Mouse (Mus musculus) hindbrain, embryonic 15.5 days (tissue): ENCODE data around the gene Nfia. TPM values are rescaled to one million over a fixed set of nuclear protein-coding genes. Genes with fewer than 3 reads are reported as not detected.

Experiments
- ATAC-seq: fragments of 200-750 bp; cut with Nextera tagmentation; 2 replicates; pipeline ENCODE4 v1.8.0; 2017; ENCODE audit warnings: low read depth, moderate number of reproducible peaks, moderate TSS enrichment; ENCODE audit not compliant: low FRiP score
- H3K27ac ChIP-seq: fragments of 300-500 bp; sonication (generic); replicated peaks from 2 replicates; pipeline ENCODE4 v1.5.1; 2015; ENCODE audit warnings: mild to moderate bottlenecking, inconsistent platforms
- H3K27me3 ChIP-seq: fragments of 300-500 bp; sonication (generic); 2 replicates; pipeline ENCODE4 v1.6.1; 2015; ENCODE audit warnings: control low read depth, inconsistent platforms
- H3K36me3 ChIP-seq: fragments of 300-500 bp; sonication (generic); 2 replicates; pipeline ENCODE4 v1.6.1; 2015; ENCODE audit warnings: control low read depth, inconsistent platforms
- H3K4me1 ChIP-seq: fragments of 300-500 bp; sonication (generic); replicated peaks from 2 replicates; pipeline ENCODE4 v1.6.1; 2015; ENCODE audit warnings: control low read depth, inconsistent platforms
- H3K4me2 ChIP-seq: fragments of 300-500 bp; sonication (generic); 2 replicates; pipeline ENCODE4 v1.6.1; 2015; ENCODE audit warnings: moderate library complexity, mild to moderate bottlenecking, inconsistent platforms
- H3K4me3 ChIP-seq: fragments of 300-500 bp; sonication (generic); 2 replicates; pipeline ENCODE4 v1.5.1; 2015; ENCODE audit warnings: mild to moderate bottlenecking, inconsistent platforms
- H3K9ac ChIP-seq: fragments of 300-500 bp; sonication (generic); 2 replicates; pipeline ENCODE4 v1.6.1; 2015; ENCODE audit warnings: inconsistent platforms
- H3K9me3 ChIP-seq: fragments of 300-500 bp; sonication (generic); 2 replicates; pipeline ENCODE4 v1.6.1; 2016; ENCODE audit warnings: control low read depth, inconsistent platforms
- WGBS: fragments of 180-500 bp; shearing (Covaris S2); methylation state at CpG from one replicate; pipeline ENCODE4 v1.1.7; 2015; 5-methylcytosine and 5-hydroxymethylcytosine counted together
- polyA plus RNA-seq: library from polyadenylated mRNA; unstranded; fragments of >200 nt; fragmentation: Nextera tagmentation; extraction: Ambion mirVana; gene quantifications from 2 replicates; pipeline ENCODE4 v1.2.1, GENCODE M21; 2015

Gene Nfia
- polyA plus RNA-seq, 1 experiment from 2014 or later, result 47.1 TPM

DNA sequence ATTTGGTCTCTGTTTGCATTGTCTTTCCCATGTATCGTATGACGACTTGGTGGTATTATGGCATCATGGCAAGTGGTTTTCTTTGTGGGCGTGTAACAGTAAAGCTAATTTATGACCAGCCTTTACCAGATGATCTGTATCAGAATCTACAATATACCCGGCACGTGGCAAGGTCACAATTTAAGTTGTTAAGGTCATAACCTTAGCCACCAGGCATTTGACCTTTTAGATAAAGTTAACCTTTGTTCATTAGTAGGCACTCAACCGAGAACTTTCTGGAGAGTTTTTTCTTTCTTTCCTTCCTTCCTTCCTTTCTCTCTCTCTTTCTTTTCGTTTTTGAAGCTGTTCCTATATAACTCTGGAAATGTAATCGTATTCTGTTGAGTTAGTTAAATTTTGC lies 14.0 kb downstream of the Nfia start:
- Histone ChIP-seq H3K4me2 (no peak overlapping the region), H3K4me3 (no peak overlapping the region)
- ATAC-seq, result no peak

GRCm38 (mm10) chr4:97787515-97787914 lies 15.0 kb downstream of the Nfia start:
- H3K27ac ChIP-seq, result no peak overlapping the region
- ATAC-seq, result no peak

More for the DNA sequence above, 14.0 kb downstream of the Nfia start:
- Histone ChIP-seq H3K4me1 (peaks cover 8% of the 10 kb centered on the region), H3K27ac (no peak overlapping the region), H3K9me3 (no peaks in the 10 kb centered on the region), H3K9ac (no peak overlapping the region), H3K36me3 (no peaks in the 10 kb centered on the region), H3K27me3 (no peaks in the 10 kb centered on the region)
- 57% methylated on average over 8 of the region's 8 CpGs for WGBS

DNA sequence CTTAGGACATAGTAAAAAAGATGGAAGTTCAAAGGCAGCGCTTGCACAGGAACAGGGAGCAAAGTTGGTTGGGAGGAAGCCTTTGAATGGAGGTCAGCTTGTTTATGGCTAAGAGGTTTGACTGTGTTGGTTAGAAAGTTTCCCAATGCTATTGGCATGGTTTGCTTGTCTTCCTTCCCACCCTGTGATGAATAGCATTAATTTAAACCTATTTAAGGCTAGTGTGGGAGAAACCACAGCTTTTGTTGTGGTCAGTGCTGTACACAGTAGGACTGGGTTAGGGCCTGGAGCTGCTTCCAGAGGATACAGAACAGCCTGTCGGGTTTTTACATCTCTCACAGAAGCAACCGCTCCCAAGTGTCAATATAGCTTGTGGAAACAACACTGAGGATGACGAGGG lies 16.0 kb downstream of the Nfia start:
- no peaks in the 10 kb centered on the region for H3K9me3 ChIP-seq
- peaks cover 12% of the 10 kb centered on the region for H3K4me1 ChIP-seq
- no peaks in the 10 kb centered on the region for H3K36me3 ChIP-seq
- H3K27me3 ChIP-seq, result no peaks in the 10 kb centered on the region
- H3K27ac ChIP-seq, result peak overlapping the region; percentile 51; the same call in 1 of the 2 replicates
- no peak overlapping the region for H3K4me3 ChIP-seq
- peak overlapping the region; percentile 6; the same call in 1 of the 2 replicates for H3K4me2 ChIP-seq
- ATAC-seq, result peak; percentile 59; the same call in 1 of the 2 replicates
- WGBS, result 48% methylated on average over 4 of the region's 4 CpGs
- H3K9ac ChIP-seq, result no peak overlapping the region

More at GRCm38 (mm10) chr4:97787515-97787914, 15.0 kb downstream of the Nfia start:
- Histone ChIP-seq H3K9me3 (no peaks in the 10 kb centered on the region), H3K4me2 (no peak overlapping the region), H3K36me3 (no peaks in the 10 kb centered on the region), H3K4me3 (no peak overlapping the region), H3K27me3 (no peaks in the 10 kb centered on the region), H3K4me1 (peaks cover 8% of the 10 kb centered on the region), H3K9ac (no peak overlapping the region)
- WGBS, result 62% methylated on average over 3 of the region's 3 CpGs

DNA sequence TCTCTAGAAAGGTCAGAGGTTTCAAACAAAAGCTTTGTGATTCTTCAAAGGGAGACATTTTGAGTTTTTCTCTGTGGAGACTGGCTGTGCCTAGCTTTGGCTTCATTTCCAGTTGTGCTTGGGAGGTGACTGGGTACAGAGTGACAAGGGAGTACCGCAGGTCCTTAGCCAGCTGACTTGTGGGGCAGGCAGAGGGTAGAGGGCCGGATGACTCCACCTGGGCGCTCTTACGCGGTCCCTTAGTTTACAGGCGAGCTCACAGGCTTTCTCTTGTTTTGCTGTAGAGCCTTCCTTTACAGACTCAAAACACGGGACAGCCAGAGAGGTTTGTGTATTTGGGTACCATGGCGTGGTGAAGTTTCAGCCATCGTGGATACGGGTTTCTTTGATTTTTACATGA lies 21.4 kb downstream of the Nfia start:
- Histone ChIP-seq H3K27me3 (no peaks in the 10 kb centered on the region), H3K9me3 (no peaks in the 10 kb centered on the region), H3K4me1 (peaks cover 16% of the 10 kb centered on the region), H3K27ac (no peak overlapping the region), H3K4me3 (no peak overlapping the region), H3K36me3 (no peaks in the 10 kb centered on the region), H3K4me2 (0 out of 2 replicates have a peak overlapping the region, but pooled peaks have one; percentile 9), H3K9ac (no peak overlapping the region)
- no peak for ATAC-seq
- WGBS, result 72% methylated on average over 10 of the region's 10 CpGs

- Histone ChIP-seq H3K27ac (no peak overlapping the region), H3K4me1 (0 out of 2 replicates have a peak, but pooled peaks cover 12% of the 10 kb centered on the region), H3K4me2 (no peak overlapping the region), H3K9ac (no peak overlapping the region), H3K9me3 (no peaks in the 10 kb centered on the region), H3K4me3 (no peak overlapping the region), H3K27me3 (no peaks in the 10 kb centered on the region), H3K36me3 (no peaks in the 10 kb centered on the region)
- WGBS, result 74% methylated on average over 4 of the region's 4 CpGs
- no peak for ATAC-seq
These were observed 22.3 kb downstream of the Nfia start for GRCm38 (mm10) chr4:97794865-97795264.

- Histone ChIP-seq H3K9me3 (no peaks in the 10 kb centered on the region), H3K4me3 (no peak overlapping the region), H3K27me3 (no peaks in the 10 kb centered on the region), H3K4me2 (peak overlapping the region; percentile 28; the same call in 1 of the 2 replicates), H3K4me1 (0 out of 2 replicates have a peak, but pooled peaks cover 12% of the 10 kb centered on the region), H3K27ac (peak overlapping the region; percentile 14; the same call in 1 of the 2 replicates), H3K36me3 (no peaks in the 10 kb centered on the region), H3K9ac (no peak overlapping the region)
- WGBS, result 62% methylated on average over 5 of the region's 5 CpGs
- ATAC-seq, result no peak
These were observed 23.4 kb downstream of the Nfia start for GRCm38 (mm10) chr4:97795957-97796356.

DNA sequence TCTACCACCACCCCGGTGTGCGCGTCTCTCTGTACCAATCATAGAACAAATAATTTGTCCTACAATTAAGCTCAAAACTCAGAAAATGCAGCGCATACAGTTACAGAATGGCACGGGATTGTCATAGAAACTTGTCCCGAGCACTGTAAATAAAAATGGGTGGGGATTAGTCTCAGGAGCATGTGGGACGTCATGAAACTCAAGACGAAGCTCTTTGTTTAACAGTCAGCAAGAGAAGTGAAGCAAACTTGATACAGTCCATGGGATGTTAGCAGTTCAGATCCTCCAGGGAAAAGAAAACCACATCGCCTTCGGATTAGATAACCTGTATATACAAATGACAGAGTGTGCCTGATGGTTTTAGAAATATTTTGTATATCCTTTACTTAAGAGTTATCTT lies 24.0 kb downstream of the Nfia start:
- no peaks in the 10 kb centered on the region for H3K36me3 ChIP-seq
- 0 out of 2 replicates have a peak overlapping the region, but pooled peaks have one; percentile 28 for H3K4me2 ChIP-seq
- H3K9me3 ChIP-seq, result no peaks in the 10 kb centered on the region
- H3K9ac ChIP-seq, result no peak overlapping the region
- 74% methylated on average over 10 of the region's 10 CpGs for WGBS
- 0 out of 2 replicates have a peak, but pooled peaks cover 12% of the 10 kb centered on the region for H3K4me1 ChIP-seq
- ATAC-seq, result no peak
- H3K4me3 ChIP-seq, result no peak overlapping the region
- H3K27me3 ChIP-seq, result no peaks in the 10 kb centered on the region
- H3K27ac ChIP-seq, result peak overlapping the region; percentile 14; the same call in 1 of the 2 replicates

DNA sequence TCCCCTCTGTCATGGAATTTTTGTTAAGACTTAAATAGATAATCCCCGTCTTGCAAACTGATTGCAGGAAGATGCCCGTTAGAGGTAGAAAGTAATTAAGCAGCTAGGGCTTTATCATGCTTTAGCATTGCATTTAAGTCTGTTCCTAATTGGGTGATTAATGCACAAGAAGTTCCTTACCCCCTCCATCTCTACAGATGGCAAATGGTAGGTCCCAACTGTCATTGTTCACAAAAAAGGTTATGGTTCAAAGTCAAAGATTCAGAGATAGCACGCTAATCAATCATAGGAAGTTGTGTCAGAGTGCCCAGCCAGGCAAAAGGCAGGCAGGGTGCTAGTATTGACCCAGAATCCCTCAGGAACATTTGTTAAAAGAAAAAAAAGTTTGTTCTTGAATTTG lies 31.3 kb downstream of the Nfia start:
- ATAC-seq, result no peak
- H3K4me1 ChIP-seq, result peaks cover 15% of the 10 kb centered on the region
- H3K9me3 ChIP-seq, result no peaks in the 10 kb centered on the region
- H3K4me2 ChIP-seq, result no peak overlapping the region
- H3K36me3 ChIP-seq, result no peaks in the 10 kb centered on the region
- no peak overlapping the region for H3K27ac ChIP-seq
- H3K27me3 ChIP-seq, result no peaks in the 10 kb centered on the region
- no peak overlapping the region for H3K9ac ChIP-seq
- 56% methylated on average over 3 of the region's 3 CpGs for WGBS
- no peak overlapping the region for H3K4me3 ChIP-seq

DNA sequence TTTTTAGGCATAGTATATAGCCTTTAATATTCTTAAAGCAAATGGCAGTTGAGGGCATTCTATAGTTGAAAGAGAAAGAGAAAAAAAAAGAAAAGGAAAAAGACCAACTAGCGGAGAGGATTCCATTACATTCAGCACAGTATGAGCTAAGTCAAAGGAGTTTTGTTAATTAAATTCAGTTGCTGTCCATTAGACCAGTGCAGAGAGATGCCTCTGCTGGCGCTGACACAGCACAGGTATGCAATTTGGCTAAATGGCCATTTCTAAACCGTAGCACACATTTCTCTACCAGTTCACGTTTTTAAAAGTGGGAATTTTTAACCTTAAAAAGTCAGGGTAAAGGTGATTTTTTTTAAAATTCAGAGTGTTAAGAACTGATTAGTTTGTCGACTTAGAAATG lies 32.1 kb downstream of the Nfia start:
- Histone ChIP-seq H3K4me1 (peaks cover 15% of the 10 kb centered on the region), H3K27ac (no peak overlapping the region), H3K4me2 (no peak overlapping the region), H3K9ac (no peak overlapping the region), H3K27me3 (no peaks in the 10 kb centered on the region), H3K36me3 (no peaks in the 10 kb centered on the region), H3K9me3 (no peaks in the 10 kb centered on the region), H3K4me3 (no peak overlapping the region)
- WGBS, result 50% methylated on average over 5 of the region's 5 CpGs
- ATAC-seq, result no peak

DNA sequence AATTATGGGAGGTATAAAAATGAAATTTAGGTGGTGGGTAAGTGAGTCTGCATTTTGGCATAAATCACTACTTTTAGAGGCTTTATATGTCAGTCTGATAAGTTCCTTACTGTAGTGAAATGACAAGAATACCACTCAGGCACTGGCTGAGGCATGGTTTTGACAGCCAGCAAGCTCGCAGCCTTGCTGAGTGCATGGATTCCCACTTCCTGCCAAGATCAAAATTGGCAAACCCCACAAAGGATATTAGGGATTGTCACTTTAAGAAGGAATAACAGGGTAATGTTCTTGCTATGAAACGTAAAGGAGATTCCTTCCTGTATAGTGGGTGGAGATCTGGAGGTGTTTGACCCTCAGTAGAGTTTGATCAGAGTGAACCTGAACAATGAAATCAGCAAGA lies 32.7 kb downstream of the Nfia start:
- H3K9ac ChIP-seq, result no peak overlapping the region
- H3K9me3 ChIP-seq, result no peaks in the 10 kb centered on the region
- 17% methylated on average over 2 of the region's 2 CpGs for WGBS
- no peak overlapping the region for H3K4me3 ChIP-seq
- peaks cover 15% of the 10 kb centered on the region for H3K4me1 ChIP-seq
- no peaks in the 10 kb centered on the region for H3K36me3 ChIP-seq
- H3K27ac ChIP-seq, result 0 out of 2 replicates have a peak overlapping the region, but pooled peaks have one; percentile 11
- no peaks in the 10 kb centered on the region for H3K27me3 ChIP-seq
- no peak for ATAC-seq
- H3K4me2 ChIP-seq, result peak overlapping the region; percentile 19; the same call in 1 of the 2 replicates

DNA sequence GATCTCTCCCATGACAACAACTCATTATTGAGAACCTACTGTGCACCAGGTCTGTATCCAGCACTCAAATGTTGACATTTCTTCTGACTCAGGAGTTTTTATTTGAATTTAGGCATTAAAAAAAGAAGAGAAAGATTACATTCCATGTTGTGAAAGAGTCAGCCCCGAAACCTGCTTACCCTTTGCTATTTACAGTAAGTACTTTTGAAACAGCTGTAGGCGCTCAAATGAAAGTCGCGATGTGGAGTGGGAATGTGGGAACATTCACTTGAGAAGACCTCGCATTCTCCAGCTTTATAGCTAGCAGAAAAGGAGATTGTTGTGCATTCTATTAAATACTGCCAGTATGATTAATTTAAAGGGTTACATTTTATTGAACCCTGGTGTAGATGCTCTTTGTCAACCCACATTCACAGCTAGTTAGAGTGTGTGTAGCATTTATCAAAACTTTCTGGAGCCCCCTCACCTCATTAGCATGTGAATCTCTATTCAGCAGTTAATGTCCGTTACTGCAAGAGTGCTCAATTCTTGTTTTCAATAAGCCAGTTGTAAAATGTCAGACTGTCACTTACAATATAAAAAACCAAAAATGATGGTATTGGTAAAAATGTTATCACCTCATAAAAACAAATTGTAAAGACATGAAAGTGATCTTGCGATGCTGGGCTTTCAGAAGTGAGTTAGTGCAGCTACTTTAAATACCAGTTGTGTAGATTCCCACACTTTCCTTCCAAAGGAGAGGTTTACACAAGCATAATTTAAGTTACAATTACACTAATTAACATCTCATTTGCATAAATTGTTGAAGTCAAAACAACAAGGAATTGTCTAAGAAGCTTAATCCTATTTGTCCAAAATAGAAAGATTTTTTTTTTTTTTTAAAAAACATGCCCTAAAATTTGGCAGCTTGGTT lies 33.6 kb downstream of the Nfia start:
- Histone ChIP-seq H3K4me1 (peaks cover 15% of the 10 kb centered on the region), H3K4me2 (peak overlapping the region; percentile 19)
- ATAC-seq, result peak; percentile 52; the same call in 1 of the 2 replicates

DNA sequence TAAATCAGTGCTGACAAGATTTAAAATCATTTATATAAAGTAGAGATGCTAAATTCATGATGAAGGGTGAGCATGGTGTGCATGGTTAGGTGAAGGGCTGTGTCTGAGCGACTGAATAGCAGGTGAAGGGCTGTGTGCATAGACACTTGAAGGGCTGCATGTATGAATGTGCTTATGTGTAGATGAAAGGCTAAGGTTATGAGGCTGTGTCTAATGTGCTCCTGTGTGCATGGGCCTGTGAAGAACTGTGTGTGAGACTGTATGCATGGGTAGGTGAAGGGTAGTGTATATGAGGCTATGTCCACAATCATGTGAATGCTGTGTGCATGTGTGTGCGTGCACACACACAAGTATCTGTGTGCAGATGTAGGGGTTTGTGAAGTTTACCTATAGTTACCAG lies 34.4 kb downstream of the Nfia start:
- 72% methylated on average over 2 of the region's 2 CpGs for WGBS
- no peaks in the 10 kb centered on the region for H3K9me3 ChIP-seq
- H3K9ac ChIP-seq, result no peak overlapping the region
- no peaks in the 10 kb centered on the region for H3K27me3 ChIP-seq
- H3K27ac ChIP-seq, result no peak overlapping the region
- no peak for ATAC-seq
- no peaks in the 10 kb centered on the region for H3K36me3 ChIP-seq
- no peak overlapping the region for H3K4me3 ChIP-seq
- H3K4me1 ChIP-seq, result peaks cover 15% of the 10 kb centered on the region
- H3K4me2 ChIP-seq, result no peak overlapping the region

More for the DNA sequence above, 33.6 kb downstream of the Nfia start:
- Histone ChIP-seq H3K4me3 (no peak overlapping the region), H3K36me3 (no peaks in the 10 kb centered on the region), H3K27me3 (no peaks in the 10 kb centered on the region), H3K9ac (no peak overlapping the region), H3K9me3 (no peaks in the 10 kb centered on the region), H3K27ac (peak overlapping the region; percentile 48; the same call in 1 of the 2 replicates)
- 28% methylated on average over 7 of the region's 7 CpGs for WGBS
